Mouse (Mus musculus): ENCODE results near the gene Zc3h10. TPM values are rescaled to one million over a fixed set of nuclear protein-coding genes. Genes with fewer than 3 reads are reported as not detected.
A peak's percentile ranks its signal among the peaks of the same experiment; 100 is the strongest.
"Not testable (repeated sequence)": the region's sequence is repeated elsewhere in the genome, so short reads cannot be mapped to it uniquely, and the experiment has no call there.

Gene Zc3h10
- polyA plus RNA-seq, 1 experiment from 2014 or later = 6.2 TPM

GRCm38 (mm10) chr10:128550144-128550823 lies 2.7 kb upstream of the Zc3h10 start:
- Histone ChIP-seq H3K4me1 (replicated peaks) (peaks cover 28% of the 10 kb centered on the region), H3K27ac (peak overlapping the region; percentile 93)
- H3K36me3 ChIP-seq; H3K9ac ChIP-seq; H3K4me3 ChIP-seq (replicated peaks); H3K27me3 ChIP-seq; H3K4me2 ChIP-seq; H3K9me3 ChIP-seq (replicated peaks); ATAC-seq (ENCODE audit: low read depth); DNase-seq: not testable (repeated sequence)
- WGBS (ENCODE audit: insufficient replicate concordance) = 59% methylated on average over 11 of the region's 11 CpGs

DNA sequence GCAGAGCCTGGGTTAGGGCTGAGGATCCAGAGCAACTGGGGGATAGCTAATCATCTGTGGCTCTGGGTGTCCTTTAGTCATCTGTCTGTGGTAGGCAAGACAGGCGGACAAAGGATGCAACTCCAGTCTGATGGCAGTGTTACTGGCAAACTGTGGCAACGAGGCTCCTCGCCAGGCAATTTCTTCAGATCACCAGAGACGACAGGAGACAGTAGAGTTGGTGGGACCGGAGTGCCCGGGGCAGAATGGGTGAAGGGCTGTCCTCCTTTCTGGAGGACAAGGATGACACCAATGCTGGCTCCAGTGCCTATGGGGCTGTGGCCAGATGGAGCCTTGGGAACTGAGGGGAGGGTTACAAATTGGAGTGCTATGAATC lies 2.1 kb upstream of the Zc3h10 start:
- not testable (repeated sequence) for H3K9me3 ChIP-seq (replicated peaks); ATAC-seq (ENCODE audit: low read depth); DNase-seq

GRCm38 (mm10) chr10:128548947-128549681 lies 1.5 kb upstream of the Zc3h10 start, which contains the start of gene Rpl41:
TSS of gene Rpl41 (minus strand) at chr10:128549305.
- no peaks in the 10 kb centered on the region for H3K27me3 ChIP-seq
- H3K9me3 ChIP-seq (replicated peaks) = no peaks in the 10 kb centered on the region
- peaks cover 28% of the 10 kb centered on the region for H3K4me1 ChIP-seq (replicated peaks)
- peaks cover 16% of the 10 kb centered on the region for H3K36me3 ChIP-seq
- DNase-seq (peak; percentile 91), ATAC-seq (ENCODE audit: low read depth) (peak; percentile 82)
- peak within 1 kb of the TSS; percentile 93 for H3K9ac ChIP-seq
- H3K4me2 ChIP-seq = peak within 1 kb of the TSS; percentile 88
- peak within 1 kb of the TSS; percentile 81 for H3K4me3 ChIP-seq (replicated peaks)
- H3K27ac ChIP-seq = peak within 1 kb of the TSS; percentile 93
- under 1% methylated on average over 31 of the region's 31 CpGs for WGBS (ENCODE audit: insufficient replicate concordance)

More for the DNA sequence above, 2.1 kb upstream of the Zc3h10 start:
- peak overlapping the region; percentile 81; the same call in 1 of the 2 replicates for H3K4me3 ChIP-seq (replicated peaks)
- peak overlapping the region; percentile 88 for H3K4me2 ChIP-seq
- peak overlapping the region; percentile 93 for H3K27ac ChIP-seq
- H3K36me3 ChIP-seq = peaks cover 10% of the 10 kb centered on the region
- WGBS (ENCODE audit: insufficient replicate concordance) = 60% methylated on average over 6 of the region's 6 CpGs
- H3K27me3 ChIP-seq = not testable (repeated sequence)
- peaks cover 28% of the 10 kb centered on the region for H3K4me1 ChIP-seq (replicated peaks)
- H3K9ac ChIP-seq = peak overlapping the region; percentile 54; the same call in 1 of the 2 replicates

GRCm38 (mm10) chr10:128548051-128548791 lies 647 bp upstream of the Zc3h10 start:
- H3K9me3 ChIP-seq (replicated peaks); DNase-seq; H3K27me3 ChIP-seq; ATAC-seq (ENCODE audit: low read depth): not testable (repeated sequence)
- peak overlapping the region; percentile 93 for H3K27ac ChIP-seq
- peaks cover 25% of the 10 kb centered on the region for H3K36me3 ChIP-seq
- H3K4me2 ChIP-seq = peak overlapping the region; percentile 88
- peak overlapping the region; percentile 93 for H3K9ac ChIP-seq
- H3K4me1 ChIP-seq (replicated peaks) = peaks cover 35% of the 10 kb centered on the region
- WGBS (ENCODE audit: insufficient replicate concordance) = 3% methylated on average over 30 of the region's 30 CpGs
- peak overlapping the region; percentile 81 for H3K4me3 ChIP-seq (replicated peaks)

DNA sequence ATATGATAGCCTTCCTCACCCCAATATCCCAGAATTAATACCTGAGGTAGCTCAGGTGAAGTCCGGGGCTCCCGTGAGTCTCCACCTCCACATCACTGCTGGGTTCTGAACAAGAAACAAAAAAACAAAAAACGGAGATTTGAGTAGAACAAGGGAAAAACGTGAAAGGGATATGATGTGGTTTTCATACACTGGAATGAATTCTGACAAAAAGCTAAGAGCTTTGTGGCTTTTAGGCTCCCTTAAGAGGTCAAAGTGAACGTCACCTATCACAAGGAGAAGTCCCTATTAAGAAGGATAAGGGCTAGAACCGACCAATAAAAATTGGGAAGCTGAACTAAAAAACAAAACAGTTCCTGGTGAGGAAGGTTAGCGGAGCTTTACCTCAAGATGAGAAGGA lies 787 bp downstream of the Zc3h10 start:
- Histone ChIP-seq H3K9me3 (replicated peaks) (no peaks in the 10 kb centered on the region), H3K4me1 (replicated peaks) (peaks cover 35% of the 10 kb centered on the region), H3K9ac (peak overlapping the region; percentile 86), H3K27me3 (no peaks in the 10 kb centered on the region), H3K27ac (peak overlapping the region; percentile 93), H3K36me3 (peaks cover 36% of the 10 kb centered on the region), H3K4me2 (peak overlapping the region; percentile 88), H3K4me3 (replicated peaks) (peak overlapping the region; percentile 81)
- WGBS (ENCODE audit: insufficient replicate concordance) = 9% methylated on average over 7 of the region's 7 CpGs
- DNase-seq = no peak
- no peak for ATAC-seq (ENCODE audit: low read depth)

GRCm38 (mm10) chr10:128546361-128546760 lies 1.2 kb downstream of the Zc3h10 start:
- Histone ChIP-seq H3K9ac (peak overlapping the region; percentile 86), H3K4me3 (replicated peaks) (peak overlapping the region; percentile 81), H3K4me2 (peak overlapping the region; percentile 88), H3K9me3 (replicated peaks) (no peaks in the 10 kb centered on the region), H3K27ac (peak overlapping the region; percentile 93), H3K36me3 (peaks cover 36% of the 10 kb centered on the region), H3K27me3 (no peaks in the 10 kb centered on the region), H3K4me1 (replicated peaks) (peaks cover 35% of the 10 kb centered on the region)
- WGBS (ENCODE audit: insufficient replicate concordance) = 8% methylated on average over 4 of the region's 4 CpGs
- ATAC-seq (ENCODE audit: low read depth) (no peak), DNase-seq (no peak)

GRCm38 (mm10) chr10:128545570-128545898 lies 2.0 kb downstream of the Zc3h10 start:
- Histone ChIP-seq H3K36me3 (peaks cover 36% of the 10 kb centered on the region), H3K4me3 (replicated peaks) (no peak overlapping the region), H3K9ac (no peak overlapping the region), H3K9me3 (replicated peaks) (no peaks in the 10 kb centered on the region), H3K27me3 (no peaks in the 10 kb centered on the region), H3K4me2 (no peak overlapping the region), H3K27ac (no peak overlapping the region), H3K4me1 (replicated peaks) (peaks cover 35% of the 10 kb centered on the region)
- WGBS (ENCODE audit: insufficient replicate concordance) = 80% methylated on average over 3 of the region's 3 CpGs
- no peak for DNase-seq
- no peak for ATAC-seq (ENCODE audit: low read depth)

DNA sequence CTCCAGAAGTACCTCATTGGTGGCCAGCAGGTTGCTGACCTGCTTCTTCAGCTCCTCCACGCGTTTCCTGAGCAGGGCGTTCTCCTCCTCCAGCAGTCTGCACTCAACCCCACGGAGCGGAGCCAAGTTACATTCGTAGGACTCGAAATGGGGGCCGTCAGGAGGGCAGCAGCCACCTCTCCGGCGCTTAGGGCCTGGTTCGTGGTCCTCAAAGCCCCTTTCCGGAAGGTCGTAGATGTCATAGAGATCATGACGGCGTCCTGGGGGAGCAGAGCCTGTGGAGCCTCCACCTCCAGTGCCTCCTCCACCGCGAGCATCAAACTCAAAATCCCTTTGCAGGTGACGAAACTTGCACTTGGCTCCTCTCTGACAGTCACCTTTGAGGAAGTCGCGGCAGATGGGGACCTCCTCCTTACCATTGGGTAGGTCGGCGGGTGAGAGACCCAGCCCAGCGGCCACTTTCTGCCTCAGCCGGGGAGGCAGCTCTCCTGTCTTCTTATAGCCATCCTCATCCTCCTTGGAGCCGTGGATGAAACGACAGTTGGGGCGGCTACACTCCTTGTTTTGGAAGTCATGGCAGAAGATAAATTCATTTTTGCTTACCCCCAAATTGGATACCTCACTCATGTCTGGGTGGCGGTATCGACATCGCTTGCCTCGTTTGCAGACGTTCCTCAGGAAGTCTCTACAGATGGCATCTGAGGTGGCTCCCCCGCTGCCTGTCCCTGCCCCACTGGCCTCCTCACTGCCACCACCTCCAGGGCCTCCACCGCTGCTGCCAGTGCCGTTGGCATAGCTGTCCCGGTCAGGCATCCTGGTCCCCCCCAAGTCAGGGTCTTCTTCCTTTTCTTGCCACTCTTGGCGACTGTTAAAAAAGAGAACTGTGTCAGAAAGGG lies 2.7 kb downstream of the Zc3h10 start:
- DNase-seq (no peak), ATAC-seq (ENCODE audit: low read depth) (no peak)
- H3K9ac ChIP-seq = no peak overlapping the region
- peaks cover 36% of the 10 kb centered on the region for H3K36me3 ChIP-seq
- peaks cover 30% of the 10 kb centered on the region for H3K4me1 ChIP-seq (replicated peaks)
- H3K27me3 ChIP-seq = no peaks in the 10 kb centered on the region
- WGBS (ENCODE audit: insufficient replicate concordance) = 87% methylated on average over 37 of the region's 37 CpGs
- no peak overlapping the region for H3K4me3 ChIP-seq (replicated peaks)
- H3K9me3 ChIP-seq (replicated peaks) = no peaks in the 10 kb centered on the region
- H3K27ac ChIP-seq = no peak overlapping the region
- no peak overlapping the region for H3K4me2 ChIP-seq

DNA sequence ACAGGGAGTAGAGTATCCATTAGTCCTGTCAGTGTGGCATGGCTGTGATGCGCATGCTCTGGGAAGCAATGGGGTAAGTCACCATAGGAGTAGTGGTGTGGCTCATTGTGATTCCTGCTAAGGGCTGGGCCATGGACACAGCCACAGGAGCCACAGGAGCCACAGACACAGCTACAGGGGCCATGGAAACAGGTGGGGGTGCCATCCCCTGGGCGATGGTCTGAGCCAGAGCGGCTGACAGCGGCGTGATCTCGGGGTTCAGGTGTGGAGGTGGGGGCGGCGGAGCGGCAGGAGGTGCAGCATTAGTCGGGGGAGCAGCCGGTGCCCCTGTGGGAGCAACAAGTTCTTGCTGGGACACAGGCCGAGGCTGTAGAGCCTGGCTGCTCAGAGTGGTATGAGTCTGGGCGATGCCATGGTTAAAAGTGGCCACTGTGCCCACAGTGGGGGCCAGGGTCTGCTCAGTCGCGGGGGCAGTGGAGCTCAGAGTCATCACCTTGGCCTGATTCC lies 3.4 kb downstream of the Zc3h10 start:
- no peak overlapping the region for H3K4me2 ChIP-seq
- peaks cover 25% of the 10 kb centered on the region for H3K4me1 ChIP-seq (replicated peaks)
- no peak overlapping the region for H3K9ac ChIP-seq
- DNase-seq = no peak
- H3K27me3 ChIP-seq = no peaks in the 10 kb centered on the region
- H3K27ac ChIP-seq = no peak overlapping the region
- H3K36me3 ChIP-seq = peaks cover 36% of the 10 kb centered on the region
- no peak overlapping the region for H3K4me3 ChIP-seq (replicated peaks)
- no peak for ATAC-seq (ENCODE audit: low read depth)
- no peaks in the 10 kb centered on the region for H3K9me3 ChIP-seq (replicated peaks)
- 90% methylated on average over 15 of the region's 15 CpGs for WGBS (ENCODE audit: insufficient replicate concordance)

- no peak overlapping the region for H3K4me3 ChIP-seq (replicated peaks)
Measured at GRCm38 (mm10) chr10:128543100-128543499, 4.5 kb downstream of the Zc3h10 start.

More at GRCm38 (mm10) chr10:128543100-128543499, 4.5 kb downstream of the Zc3h10 start:
- Histone ChIP-seq H3K4me2 (no peak overlapping the region), H3K4me1 (replicated peaks) (peaks cover 25% of the 10 kb centered on the region), H3K9me3 (replicated peaks) (no peaks in the 10 kb centered on the region), H3K27ac (no peak overlapping the region), H3K27me3 (no peaks in the 10 kb centered on the region), H3K36me3 (peaks cover 36% of the 10 kb centered on the region), H3K9ac (no peak overlapping the region)
- DNase-seq (no peak), ATAC-seq (ENCODE audit: low read depth) (no peak)
- 73% methylated on average over 2 of the region's 2 CpGs for WGBS (ENCODE audit: insufficient replicate concordance)
